Comparison of ENCODE assay signal across 10 mouse cellular contexts in genomic region chr10:111214696-111215095, GRCm38 (mm10).
"Had no signal": no experiment of that assay in that cellular context is flagged by ENCODE, and none has a peak within 500 bp of the region (broad histone marks: within the 10 kb centered on the region; RNA-seq: fewer than 3 reads in every experiment).

No protein-coding gene starts in this region.

- ATAC-seq: liver, postnatal 0 days; midbrain, embryonic 16.5 days had no signal

- DNase-seq: kidney, adult 8-10 months; kidney, postnatal 25 days; liver; liver, embryonic 13.5 days; liver, postnatal 0 days; retina, postnatal 1 day; right cerebral cortex, postnatal 4 days; spleen, adult 18-20 months; thymus, postnatal 4 days had no signal
